Mouse (Mus musculus) megakaryocyte, embryonic 14.5 days (primary cell): ENCODE measurements around the gene Fam186a. TPM values are rescaled to one million over a fixed set of nuclear protein-coding genes. Genes with fewer than 3 reads are reported as not detected.
"Not testable (repeated sequence)": the region's sequence is repeated elsewhere in the genome, so short reads cannot be mapped to it uniquely, and the experiment has no call there.

Source experiments
- H3K27me3 ChIP-seq: replicated peaks from 2 replicates; pipeline ENCODE3; 2012; ENCODE audit warnings: inconsistent platforms
- H3K36me3 ChIP-seq: replicated peaks from 2 replicates; pipeline ENCODE3; 2012; ENCODE audit warnings: low read length, inconsistent platforms, mixed read lengths
- H3K4me1 ChIP-seq: 2 replicates; pipeline ENCODE4 v1.6.1; 2012; ENCODE audit warnings: inconsistent platforms
- H3K4me3 ChIP-seq: replicated peaks from 2 replicates; pipeline ENCODE3; 2012; ENCODE audit warnings: moderate library complexity, mild to moderate bottlenecking, inconsistent platforms
- H3K9me3 ChIP-seq: 2 replicates; pipeline ENCODE4 v1.6.1; 2012; ENCODE audit warnings: inconsistent platforms
- FLI1 ChIP-seq: IDR thresholded peaks from 2 replicates; pipeline ENCODE4 v1.6.1; 2012; ENCODE audit warnings: low read length, inconsistent platforms, mixed read lengths
- GATA1 ChIP-seq: IDR thresholded peaks from 3 replicates; pipeline ENCODE4 v1.6.1; 2012; ENCODE audit warnings: mixed read lengths, low read length, inconsistent platforms, borderline replicate concordance
- polyA plus RNA-seq: library from polyadenylated mRNA; stranded (reverse); fragments of >175 nt; gene quantifications from 2 replicates; pipeline ENCODE4 v1.2.3, GENCODE M21; 2012; ENCODE audit warnings: low replicate concordance; ENCODE audit not compliant: insufficient read depth

Gene Fam186a
- polyA plus RNA-seq, 1 experiment: not detected

- Histone ChIP-seq H3K4me3 (peak overlapping the region; percentile 98), H3K4me1 (peaks cover 43% of the 10 kb centered on the region; the same call in 1 of the 2 replicates), H3K9me3 (no peaks in the 10 kb centered on the region), H3K27me3 (no peaks in the 10 kb centered on the region), H3K36me3 (no peaks in the 10 kb centered on the region)
- no peak for TF ChIP-seq GATA1
- no peak for TF ChIP-seq FLI1
Measured at GRCm38 (mm10) chr15:99972989-99973911, 6.4 kb upstream of the Fam186a start.

- Histone ChIP-seq H3K4me1 (peaks cover 43% of the 10 kb centered on the region; the same call in 1 of the 2 replicates), H3K4me3 (peak overlapping the region; percentile 98), H3K9me3 (no peaks in the 10 kb centered on the region), H3K27me3 (no peaks in the 10 kb centered on the region), H3K36me3 (no peaks in the 10 kb centered on the region)
- TF ChIP-seq FLI1: peak; percentile 45; the same call in 1 of the 2 replicates
- TF ChIP-seq GATA1: no peak
Measured at GRCm38 (mm10) chr15:99972361-99972988, 5.6 kb upstream of the Fam186a start.

GRCm38 (mm10) chr15:99970606-99971005, 3.7 kb upstream of the Fam186a start:
- Histone ChIP-seq H3K36me3 (no peaks in the 10 kb centered on the region), H3K4me1 (peaks cover 38% of the 10 kb centered on the region; the same call in 1 of the 2 replicates), H3K9me3 (no peaks in the 10 kb centered on the region), H3K4me3 (no peak overlapping the region), H3K27me3 (no peaks in the 10 kb centered on the region)
- TF ChIP-seq GATA1: no peak
- no peak for TF ChIP-seq FLI1

GRCm38 (mm10) chr15:99969765-99970164, 2.9 kb upstream of the Fam186a start, which contains the start of gene Larp4:
Gene Larp4 (plus strand): TSS chr15:99970065.
- not testable (repeated sequence) for H3K4me3 ChIP-seq, H3K9me3 ChIP-seq, H3K27me3 ChIP-seq, H3K36me3 ChIP-seq
- peaks cover 42% of the 10 kb centered on the region for H3K4me1 ChIP-seq

- peaks cover 18% of the 10 kb centered on the region for H3K27me3 ChIP-seq
- H3K4me1 ChIP-seq: peaks cover 19% of the 10 kb centered on the region
- H3K36me3 ChIP-seq: no peaks in the 10 kb centered on the region
- TF ChIP-seq FLI1 (no peak), GATA1 (no peak)
- H3K4me3 ChIP-seq: peak overlapping the region; percentile 38
- no peaks in the 10 kb centered on the region for H3K9me3 ChIP-seq
Measured at GRCm38 (mm10) chr15:99965103-99965775, 1.6 kb downstream of the Fam186a start.

- no peaks in the 10 kb centered on the region for H3K9me3 ChIP-seq
- H3K4me1 ChIP-seq: peaks cover 6% of the 10 kb centered on the region; the same call in 1 of the 2 replicates
- H3K27me3 ChIP-seq: peaks cover 31% of the 10 kb centered on the region
- H3K36me3 ChIP-seq: no peaks in the 10 kb centered on the region
- H3K4me3 ChIP-seq: no peak overlapping the region
- no peak for TF ChIP-seq GATA1
- no peak for TF ChIP-seq FLI1
Measured at GRCm38 (mm10) chr15:99955324-99955723, 11.5 kb downstream of the Fam186a start.

- peaks cover 11% of the 10 kb centered on the region for H3K9me3 ChIP-seq
- no peaks in the 10 kb centered on the region for H3K36me3 ChIP-seq
- no peaks in the 10 kb centered on the region for H3K4me1 ChIP-seq
- H3K27me3 ChIP-seq: peaks cover 27% of the 10 kb centered on the region
- no peak overlapping the region for H3K4me3 ChIP-seq
- no peak for TF ChIP-seq FLI1
- TF ChIP-seq GATA1: no peak
Measured at GRCm38 (mm10) chr15:99940970-99941630, 25.8 kb downstream of the Fam186a start.

GRCm38 (mm10) chr15:99940426-99940825, 26.4 kb downstream of the Fam186a start:
- H3K36me3 ChIP-seq: no peaks in the 10 kb centered on the region
- TF ChIP-seq GATA1 (no peak), FLI1 (no peak)
- H3K27me3 ChIP-seq: peaks cover 25% of the 10 kb centered on the region
- H3K4me3 ChIP-seq: no peak overlapping the region
- no peaks in the 10 kb centered on the region for H3K4me1 ChIP-seq
- H3K9me3 ChIP-seq: peaks cover 11% of the 10 kb centered on the region

- no peaks in the 10 kb centered on the region for H3K36me3 ChIP-seq
- no peak overlapping the region for H3K4me3 ChIP-seq
- TF ChIP-seq GATA1 (no peak), FLI1 (no peak)
- H3K27me3 ChIP-seq: peaks cover 31% of the 10 kb centered on the region
- no peaks in the 10 kb centered on the region for H3K4me1 ChIP-seq
- H3K9me3 ChIP-seq: peaks cover 6% of the 10 kb centered on the region; the same call in 1 of the 2 replicates
Measured at GRCm38 (mm10) chr15:99937841-99938240, 29.0 kb downstream of the Fam186a start.
